Mouse (Mus musculus) brain, adult 10 weeks (tissue): Measurements from ENCODE around the gene Faim2. TPM values are rescaled to one million over a fixed set of nuclear protein-coding genes. Genes with fewer than 3 reads are reported as not detected.

Source experiments
- polyA plus RNA-seq: library from polyadenylated mRNA; stranded (reverse); fragments of 350-450 nt; fragmentation: Illumina TruSeq; extraction: RNeasy Lipid Tissue Mini Kit (QIAGEN cat#74804); gene quantifications from one replicate; pipeline ENCODE4 v1.2.3, GENCODE M21; 2015; ENCODE audit warnings: low read depth, low replicate concordance

Faim2 gene
- 375 TPM for polyA plus RNA-seq

DNA sequence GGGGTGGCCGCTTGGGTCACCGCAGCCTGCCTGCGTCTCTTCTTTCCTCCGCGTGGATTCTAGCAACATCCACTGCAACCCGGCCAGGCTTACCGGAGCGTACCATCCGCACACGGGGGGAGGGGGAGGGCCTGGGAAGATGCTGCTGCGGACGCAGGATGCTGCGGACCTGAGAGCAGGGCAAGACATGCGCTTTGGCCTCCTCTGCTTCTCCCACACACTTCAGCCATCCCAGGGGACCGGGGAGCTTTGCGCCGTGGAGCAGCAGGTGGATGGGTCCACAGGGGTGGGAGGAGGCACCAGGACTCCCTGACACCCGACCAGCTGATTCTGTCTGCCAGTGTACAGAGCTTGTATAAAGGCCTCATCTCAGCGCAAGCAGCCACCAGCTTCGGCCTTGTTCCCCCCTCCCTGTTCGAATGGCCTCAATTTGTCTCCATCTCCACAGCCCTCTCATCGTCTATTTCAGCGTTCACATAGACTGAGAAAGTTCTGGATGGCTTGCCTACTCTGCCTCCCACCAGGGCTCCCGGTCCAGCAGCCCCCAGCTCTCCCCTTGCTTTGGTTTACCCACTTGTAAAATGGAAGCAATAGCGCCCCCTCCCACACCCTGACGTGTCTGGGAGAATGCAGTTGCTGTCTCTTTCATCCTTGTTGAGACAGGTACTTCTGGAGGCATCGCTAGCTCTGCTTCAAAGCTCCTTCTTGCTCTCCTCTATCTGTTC, at the start of gene Faim2:
Gene Faim2 (minus strand): TSS at position 537 of the 725 bp plus-strand sequence.

DNA sequence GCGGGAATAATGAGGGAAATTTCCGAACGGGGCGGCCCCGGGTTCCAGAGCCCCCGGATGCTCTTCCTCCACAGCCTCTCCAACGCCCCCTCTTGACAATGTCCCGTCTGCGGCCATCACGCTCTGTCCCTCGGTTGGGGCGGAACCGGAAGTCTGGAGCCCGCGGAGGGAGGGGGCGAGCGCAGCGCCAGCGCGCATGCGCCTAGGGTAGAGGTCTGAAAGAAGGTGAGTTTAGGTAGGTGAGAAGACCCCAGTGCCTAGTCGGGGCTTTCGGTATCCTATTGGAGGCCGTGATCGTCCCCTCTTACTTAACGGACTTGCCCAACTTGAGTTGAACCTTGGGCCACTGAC, 53.4 kb downstream of the Faim2 start, which contains the start of gene Bcdin3d:
Gene Bcdin3d (minus strand): TSS at position 155 of the 351 bp plus-strand sequence.

DNA sequence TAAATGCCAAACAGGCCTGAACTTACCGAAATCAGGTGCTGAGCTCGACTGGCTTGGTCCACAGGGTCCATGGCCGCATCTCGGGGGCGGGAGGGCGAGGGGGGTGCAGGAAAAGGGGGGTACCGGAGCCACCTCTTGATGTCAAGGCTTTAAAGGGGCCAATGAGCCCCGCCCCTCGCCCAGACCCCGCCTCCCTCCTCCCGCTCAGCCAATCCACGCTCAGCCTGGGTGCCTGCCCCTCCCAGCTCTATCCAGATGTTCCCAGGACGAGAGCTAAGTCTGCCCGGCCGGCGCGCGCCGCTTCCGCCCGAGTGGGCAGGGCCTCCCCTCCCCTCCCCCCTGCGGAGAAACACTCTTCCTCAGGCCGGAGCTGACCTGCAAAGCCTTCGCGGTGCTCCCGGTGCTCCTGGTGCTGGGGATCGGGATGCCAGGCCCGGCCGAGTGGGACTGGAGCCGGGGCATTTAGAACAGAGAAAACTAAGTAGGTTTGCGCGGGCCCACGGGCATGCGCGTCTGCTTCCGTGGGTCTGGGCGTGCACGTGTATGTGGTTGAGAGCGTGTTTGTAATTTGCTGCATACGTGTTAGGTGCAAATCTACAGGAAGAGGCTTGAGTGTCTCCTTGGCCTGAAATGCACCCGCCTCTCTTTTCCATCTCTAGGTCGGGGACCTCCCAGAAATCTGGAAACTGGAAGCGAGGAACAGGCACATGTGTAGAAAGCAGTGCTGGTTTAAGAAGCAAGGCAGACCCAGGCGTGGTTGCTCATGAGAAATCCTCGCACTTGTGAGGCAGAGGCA, 70.2 kb downstream of the Faim2 start, which contains the start of gene Nckap5l:
Gene Nckap5l (minus strand): TSS at position 143 of the 796 bp plus-strand sequence.

Other genes starting within 250 kb of the Faim2 start
- gene Prpf40b, start 233.1 kb downstream of the Faim2 start, polyA plus RNA-seq: 79.2 TPM
- gene Fam186b, start 232.3 kb downstream of the Faim2 start, polyA plus RNA-seq: 1.00 TPM
- gene Fmnl3, start 157.7 kb downstream of the Faim2 start, polyA plus RNA-seq: 7.7 TPM
- gene Tmbim6, start 135.3 kb downstream of the Faim2 start, polyA plus RNA-seq: 296 TPM
- 8.1 TPM for gene Nckap5l, start 70.4 kb downstream of the Faim2 start, polyA plus RNA-seq
- gene Bcdin3d, start 53.4 kb downstream of the Faim2 start, polyA plus RNA-seq: 6.5 TPM
- gene Aqp2, start 50.9 kb upstream of the Faim2 start, polyA plus RNA-seq: not detected
- 0.62 TPM for gene Aqp5, start 62.6 kb upstream of the Faim2 start, polyA plus RNA-seq
- not detected for gene Aqp6, start 73.2 kb upstream of the Faim2 start, polyA plus RNA-seq
- 12.5 TPM for gene Racgap1, start 123.5 kb upstream of the Faim2 start, polyA plus RNA-seq
- gene Asic1, start 142.2 kb upstream of the Faim2 start, polyA plus RNA-seq: 47.8 TPM
- 94.7 TPM for gene Smarcd1, start 174.0 kb upstream of the Faim2 start, polyA plus RNA-seq
- gene Gm17349, start 177.3 kb upstream of the Faim2 start, polyA plus RNA-seq: not detected
- gene Gpd1, start 189.3 kb upstream of the Faim2 start, polyA plus RNA-seq: 83.4 TPM
- 204 TPM for gene Cox14, start 197.5 kb upstream of the Faim2 start, polyA plus RNA-seq
- 39.3 TPM for gene Cers5, start 244.7 kb upstream of the Faim2 start, polyA plus RNA-seq